Mouse (Mus musculus) MEL-GATA-1-ER (cell line): ENCODE data around the gene Gaa.
A peak's percentile ranks its signal among the peaks of the same experiment; 100 is the strongest.
"Not testable (repeated sequence)": the region's sequence is repeated elsewhere in the genome, so short reads cannot be mapped to it uniquely, and the experiment has no call there.

ENCODE experiments used
- DNase-seq: peaks from one replicate; pipeline ENCODE4 v3.0.0-alpha.2; 2012; ENCODE audit warnings: low read depth; ENCODE audit errors: extremely low read depth

Gene Gaa

DNA sequence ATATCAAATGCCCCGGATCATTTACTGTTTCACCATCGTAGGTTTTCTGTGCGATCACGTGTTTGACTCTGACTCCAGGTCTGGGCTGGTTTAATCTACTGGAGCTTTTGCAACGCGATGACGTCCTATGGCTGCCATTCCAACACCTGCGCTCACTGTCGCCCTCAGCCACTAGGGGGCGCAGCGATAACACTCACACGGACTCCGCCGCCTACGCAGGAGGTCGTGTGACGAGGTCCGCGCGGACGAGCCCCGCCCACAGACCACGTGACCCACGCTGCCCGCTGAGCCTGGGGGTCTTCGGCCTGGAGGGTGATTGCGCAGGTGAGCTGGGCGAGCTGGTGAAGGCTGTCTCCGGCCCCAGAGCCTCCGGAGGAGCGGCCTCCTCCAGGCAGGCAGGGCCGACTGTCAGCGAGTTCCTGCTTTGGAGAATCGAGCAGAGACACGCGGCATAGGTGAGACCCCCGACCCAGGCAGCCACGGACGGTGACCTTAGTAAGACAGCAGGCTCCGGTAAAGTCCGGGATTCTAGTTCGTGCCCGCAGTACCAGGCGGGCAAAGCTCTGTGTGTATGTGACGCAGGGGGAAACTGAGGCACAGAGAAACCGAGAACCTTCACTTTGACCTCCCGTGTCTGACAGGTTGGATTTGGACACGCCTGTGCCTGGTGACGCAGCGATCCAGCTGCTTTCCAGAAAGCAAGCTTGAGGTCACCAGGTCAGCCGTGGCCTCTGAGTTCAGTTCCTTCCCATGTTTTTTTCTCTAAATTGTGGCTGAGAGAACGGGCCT is at the start of gene Gaa:
Gaa (plus strand) TSS at position 120 of the 789 bp plus-strand sequence.
- DNase-seq = peak; percentile 75

DNA sequence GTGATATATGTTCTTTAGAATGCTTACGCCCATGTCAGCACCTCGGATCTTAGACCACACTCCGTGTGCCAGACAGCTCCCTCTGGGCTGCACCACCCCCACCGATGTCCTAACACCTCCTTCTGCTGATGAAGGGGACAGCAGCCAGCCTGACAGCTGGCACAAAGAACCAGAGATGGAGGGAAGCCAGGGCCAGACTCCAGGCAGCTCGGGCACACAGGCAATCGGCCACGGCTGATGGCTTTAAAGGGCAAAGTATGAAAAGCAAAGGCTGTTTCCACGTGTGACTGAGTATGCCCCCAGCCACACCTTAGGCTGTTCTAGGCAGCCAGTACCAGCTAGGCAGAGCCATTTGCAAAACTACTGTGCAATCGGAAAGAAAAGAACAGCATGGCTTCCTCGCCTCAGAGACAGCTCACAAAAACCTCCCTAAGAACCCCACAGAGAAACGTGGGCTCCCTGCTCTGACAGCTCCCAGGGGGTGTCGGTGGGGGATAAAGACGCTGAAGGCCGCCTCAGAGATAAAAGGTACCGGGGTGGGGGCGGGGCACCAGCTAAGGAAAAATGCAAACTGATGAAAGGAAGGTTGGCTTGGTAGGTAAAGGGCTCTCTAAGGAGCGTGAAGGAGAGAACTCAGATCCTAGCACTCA is 47.7 kb upstream of the Gaa start:
- DNase-seq = no peak

DNA sequence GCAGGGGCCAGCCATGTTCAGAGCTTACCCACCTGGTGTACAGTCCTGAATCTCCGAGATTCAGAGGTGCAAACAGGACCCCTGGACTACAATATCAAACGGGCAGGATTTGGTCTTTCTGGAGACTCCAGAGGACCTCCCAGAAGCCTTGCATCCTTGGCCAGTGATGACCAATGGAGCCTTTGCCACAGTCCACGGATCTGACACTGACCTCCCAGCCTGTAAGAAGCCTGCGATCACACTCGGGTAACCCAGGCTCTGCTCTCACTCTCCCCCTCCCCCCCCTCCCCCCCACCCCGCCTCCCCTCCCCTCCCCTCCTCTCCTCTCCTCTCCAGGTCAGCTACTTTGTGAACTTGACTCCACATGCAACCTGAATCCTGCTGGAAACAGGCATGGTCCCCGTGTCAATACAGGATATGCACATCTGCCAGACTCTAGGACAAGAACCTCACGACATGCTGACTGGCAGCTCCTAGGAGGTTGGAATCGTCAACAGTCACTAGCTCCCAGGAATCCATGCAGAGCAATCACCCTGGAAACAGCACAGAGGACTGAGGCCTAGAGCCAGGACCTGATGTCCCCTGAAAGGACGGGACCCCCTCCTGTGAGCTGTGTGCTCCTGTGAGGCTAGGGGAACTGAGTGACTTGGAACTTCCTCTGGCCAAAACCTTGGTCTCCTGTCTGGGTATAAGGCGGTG is 45.7 kb upstream of the Gaa start:
- no peak for DNase-seq

DNA sequence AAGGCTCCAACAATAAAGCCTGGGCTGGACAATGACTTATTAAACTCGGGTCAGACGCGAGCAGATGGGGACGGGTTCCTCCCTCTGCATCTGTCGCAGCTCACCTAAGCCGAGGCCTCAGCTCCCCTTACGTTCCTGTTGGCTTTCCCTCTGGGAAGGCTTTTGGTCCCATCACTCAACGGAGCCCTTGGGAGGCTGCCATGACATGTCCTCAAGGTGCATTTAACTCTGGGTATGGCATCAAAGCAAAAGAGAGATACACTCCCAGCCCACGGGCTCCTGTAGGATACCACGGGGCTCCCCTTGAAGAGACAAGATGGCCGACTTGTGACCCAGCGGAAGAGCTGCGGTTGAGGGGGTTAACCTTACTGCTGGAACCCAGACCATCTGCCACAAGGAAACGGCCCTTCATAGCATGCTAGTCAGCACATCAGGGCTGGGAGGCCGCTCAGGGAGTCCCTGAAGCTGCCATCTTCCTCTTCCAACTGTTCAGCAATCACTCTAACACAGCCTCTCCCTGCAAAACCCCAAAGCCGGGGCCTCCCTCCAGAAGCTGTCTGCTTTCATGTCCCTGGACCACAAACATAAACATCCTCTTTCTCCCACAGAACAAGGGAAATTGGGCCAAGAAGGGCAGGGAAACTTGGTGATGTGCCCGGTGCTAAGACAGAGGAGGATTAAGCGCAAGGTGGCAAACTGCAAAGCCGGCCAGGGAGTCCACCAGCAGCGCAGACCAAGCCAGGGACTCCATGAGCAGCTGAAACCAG is 44.4 kb upstream of the Gaa start:
- DNase-seq = no peak

DNA sequence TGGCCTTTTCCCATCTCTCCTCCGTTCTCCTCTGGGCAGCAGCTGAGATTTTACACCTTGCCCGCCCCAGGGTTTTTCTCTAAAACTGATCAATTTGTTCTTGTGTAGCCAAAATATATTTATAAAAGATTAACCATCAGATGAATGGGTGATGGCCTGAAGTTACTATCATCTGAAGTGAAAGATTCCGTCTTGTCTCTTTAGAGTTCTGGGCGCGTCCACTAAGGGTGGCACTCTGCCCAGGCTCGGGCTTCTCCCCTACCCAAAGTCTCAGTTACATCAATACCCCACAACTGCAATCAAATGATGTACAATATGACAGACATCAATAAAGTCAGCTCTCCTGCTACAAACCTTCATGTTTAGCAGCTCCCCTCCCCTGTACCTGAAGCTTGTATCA is 42.8 kb upstream of the Gaa start:
- DNase-seq = no peak

DNA sequence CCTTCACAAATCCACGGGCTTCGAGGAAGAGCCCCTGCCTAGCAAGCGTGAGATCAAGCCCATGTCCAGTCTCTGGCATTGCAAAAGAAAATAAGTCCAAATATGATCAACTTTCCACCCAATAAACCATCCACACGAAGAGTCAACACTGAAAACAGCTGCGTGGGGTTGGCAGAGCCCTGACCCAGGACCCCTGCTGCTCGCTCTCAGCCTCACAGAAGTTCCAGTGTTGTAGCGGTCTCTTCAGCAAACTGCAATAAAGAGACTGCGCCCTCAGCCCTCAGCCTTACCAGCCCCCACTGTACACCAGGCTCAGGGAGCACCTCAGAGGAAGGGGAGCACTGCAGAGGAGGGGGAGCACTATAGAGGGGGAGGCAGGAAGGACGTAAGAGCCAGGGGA is 42.1 kb upstream of the Gaa start:
- DNase-seq = no peak

DNA sequence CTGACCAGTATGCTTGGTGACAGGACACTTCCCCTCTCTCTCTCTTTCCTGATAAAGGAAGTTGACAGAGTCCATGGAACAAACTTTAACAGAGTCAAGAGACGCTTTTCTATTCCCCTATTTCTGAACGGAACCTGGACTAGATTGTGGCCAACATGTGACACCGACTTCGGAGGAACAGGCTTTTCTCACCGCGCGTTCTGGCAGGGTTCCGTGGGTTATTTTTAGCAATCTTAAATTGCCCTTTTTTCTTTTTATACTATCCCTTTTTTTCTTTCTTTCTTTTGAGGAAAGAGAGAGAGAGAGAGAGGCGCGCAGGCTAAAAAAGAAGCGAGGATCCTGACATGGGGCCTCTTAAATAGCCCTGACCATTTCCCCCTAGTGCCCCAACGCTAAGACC is 40.1 kb upstream of the Gaa start:
- DNase-seq = no peak

DNA sequence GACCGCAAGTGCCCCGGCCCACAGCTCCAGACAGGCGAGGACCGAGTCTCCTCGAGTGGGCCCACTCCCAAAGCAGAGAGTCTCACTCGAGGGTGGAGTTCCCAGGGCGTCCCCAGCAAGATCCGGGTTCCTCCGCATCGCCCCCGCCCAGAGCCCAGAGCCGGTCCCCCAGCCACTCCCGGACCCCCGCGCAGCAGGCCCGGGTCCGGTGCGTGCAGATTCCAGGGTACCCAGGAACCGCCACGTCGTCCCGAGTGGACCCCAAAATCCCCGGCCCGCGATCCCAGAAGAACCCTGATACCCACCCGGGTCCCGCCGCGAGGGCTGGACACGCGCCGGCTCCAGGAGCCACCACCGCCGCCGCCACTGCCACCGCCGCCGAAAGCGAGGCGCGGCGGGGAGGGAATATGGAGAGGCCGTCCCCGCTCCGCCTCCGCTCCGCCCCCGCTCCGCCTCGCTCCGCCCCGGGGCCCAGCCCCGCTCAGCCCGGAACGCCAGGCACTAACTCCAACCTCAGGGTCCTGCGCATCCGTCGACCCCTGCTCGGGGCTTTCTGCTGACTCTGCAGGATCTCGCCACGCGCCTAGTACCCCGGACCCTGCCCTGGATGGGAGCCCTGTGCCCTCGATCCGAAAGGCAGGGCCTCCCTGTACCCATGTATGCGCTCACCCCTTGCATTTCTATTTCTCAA is 39.5 kb upstream of the Gaa start, which contains the start of the genes Tbc1d16 and Ccdc40:
Tbc1d16 (minus strand) TSS at position 409 of the 691 bp plus-strand sequence.
Ccdc40 (plus strand) TSS at position 482 of the 691 bp plus-strand sequence.
- no peak for DNase-seq

DNA sequence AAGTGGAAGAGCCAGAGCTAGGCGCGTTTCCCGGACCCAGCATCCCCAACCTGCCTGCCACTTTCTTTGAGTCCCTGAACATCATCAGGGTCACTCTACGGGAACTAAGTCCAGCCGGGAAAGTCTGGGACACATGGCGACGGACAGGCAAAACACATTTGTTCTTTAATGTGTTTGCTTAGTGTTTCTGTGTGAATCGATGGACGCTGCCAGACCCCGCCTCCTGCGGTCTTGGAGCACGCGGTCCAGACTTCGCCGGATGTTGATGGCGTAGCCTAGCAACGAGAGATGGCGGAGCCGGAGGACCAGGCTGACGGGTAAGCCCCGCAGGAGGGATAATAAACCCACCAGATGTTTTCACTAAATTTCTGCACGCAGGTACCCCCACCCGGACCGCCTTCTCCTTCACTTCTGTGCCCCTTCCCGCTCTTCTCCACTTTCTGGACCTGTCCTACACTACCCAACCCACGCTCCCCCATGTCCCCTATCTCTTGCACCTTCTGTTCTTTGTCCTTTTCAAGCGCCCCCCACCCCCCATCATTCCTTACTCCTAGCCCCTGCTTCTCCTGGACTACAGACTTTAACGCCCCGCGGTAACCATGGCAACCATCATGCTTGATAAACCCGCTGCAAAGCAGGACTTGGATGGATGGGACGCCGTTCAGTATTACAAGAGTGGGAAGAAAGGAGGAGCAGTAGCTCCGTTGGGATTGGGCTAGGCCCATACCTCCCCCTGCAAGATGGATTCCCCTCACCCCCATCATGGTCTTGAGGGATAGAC is 38.7 kb upstream of the Gaa start:
- no peak for DNase-seq

DNA sequence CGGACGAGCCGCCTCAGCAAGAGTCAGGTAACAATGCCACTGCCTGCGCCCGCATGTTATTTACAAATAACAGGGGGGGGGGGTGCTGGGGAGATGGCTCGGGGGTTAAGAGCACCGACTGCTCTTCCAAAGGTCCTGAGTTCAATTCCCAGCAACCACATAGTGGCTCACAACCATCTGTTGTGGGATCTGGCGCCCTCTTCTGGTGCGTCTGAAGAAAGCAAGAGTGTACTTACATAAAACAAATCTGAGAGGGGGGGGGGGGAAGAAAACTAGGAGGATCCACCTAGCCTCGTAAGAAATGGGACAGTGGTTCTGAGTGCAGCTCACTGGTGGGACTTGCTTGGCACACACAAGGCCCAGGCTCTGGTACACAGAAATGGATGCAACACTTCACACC is 32.9 kb upstream of the Gaa start:
- no peak for DNase-seq

DNA sequence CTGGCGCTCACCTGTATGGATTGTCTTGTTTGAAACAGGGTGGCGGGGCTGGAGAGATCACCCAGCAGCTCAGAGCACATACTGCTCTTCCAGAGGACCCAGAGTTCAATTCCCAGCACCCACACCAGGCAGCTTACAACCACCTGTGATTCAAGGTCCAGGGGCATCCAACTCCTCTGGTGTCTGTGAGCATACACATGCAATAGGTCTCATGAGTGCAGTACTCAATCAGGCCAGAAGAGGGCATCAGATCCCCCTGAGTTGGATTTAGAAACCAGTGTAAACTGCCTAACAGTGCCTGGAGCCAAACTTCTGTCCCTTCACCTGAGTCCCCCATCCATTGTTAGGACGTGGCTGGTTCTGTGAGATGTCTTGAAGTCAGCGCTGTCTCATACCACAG is 32.1 kb upstream of the Gaa start:
- DNase-seq = peak; percentile 80

DNA sequence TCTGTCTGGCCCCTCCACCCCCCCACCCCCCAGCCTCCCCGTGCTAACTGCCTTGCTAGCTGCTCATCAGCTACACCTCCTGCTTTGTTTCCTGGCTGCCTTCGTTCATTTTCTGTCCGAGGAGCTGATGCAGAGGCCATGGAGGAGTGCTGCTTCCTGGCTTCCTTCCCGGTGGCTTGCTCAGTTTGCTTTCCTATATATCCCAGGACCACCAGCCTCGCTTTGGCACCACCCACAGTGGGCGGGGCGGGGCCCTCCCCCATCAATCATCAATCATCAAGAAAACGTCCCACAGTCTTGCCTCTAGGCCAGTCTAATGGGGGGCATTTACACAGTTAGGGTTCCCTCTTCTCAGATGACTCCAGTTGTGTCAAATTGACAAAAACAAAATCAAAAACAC is 31.3 kb upstream of the Gaa start:
- DNase-seq = no peak

DNA sequence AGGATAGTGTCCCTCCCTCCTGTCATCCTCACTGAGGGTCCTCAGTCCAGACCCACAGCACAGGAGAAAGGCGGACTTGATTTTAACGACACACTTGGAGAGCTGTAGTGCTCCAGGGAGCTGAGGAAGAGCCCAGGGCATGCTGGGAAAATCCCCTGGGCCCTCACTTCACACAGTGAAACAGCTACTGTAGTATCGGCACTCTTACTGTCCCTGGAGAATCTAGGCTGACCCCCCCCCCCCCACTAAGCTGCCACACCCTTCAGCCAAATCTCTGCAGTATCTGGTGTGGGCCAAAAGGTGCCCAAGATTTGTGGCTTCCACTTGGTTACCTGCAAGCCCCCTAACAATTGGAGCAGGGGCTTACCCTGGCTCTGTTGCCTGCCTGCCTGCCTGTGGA is 30.7 kb upstream of the Gaa start:
- no peak for DNase-seq

DNA sequence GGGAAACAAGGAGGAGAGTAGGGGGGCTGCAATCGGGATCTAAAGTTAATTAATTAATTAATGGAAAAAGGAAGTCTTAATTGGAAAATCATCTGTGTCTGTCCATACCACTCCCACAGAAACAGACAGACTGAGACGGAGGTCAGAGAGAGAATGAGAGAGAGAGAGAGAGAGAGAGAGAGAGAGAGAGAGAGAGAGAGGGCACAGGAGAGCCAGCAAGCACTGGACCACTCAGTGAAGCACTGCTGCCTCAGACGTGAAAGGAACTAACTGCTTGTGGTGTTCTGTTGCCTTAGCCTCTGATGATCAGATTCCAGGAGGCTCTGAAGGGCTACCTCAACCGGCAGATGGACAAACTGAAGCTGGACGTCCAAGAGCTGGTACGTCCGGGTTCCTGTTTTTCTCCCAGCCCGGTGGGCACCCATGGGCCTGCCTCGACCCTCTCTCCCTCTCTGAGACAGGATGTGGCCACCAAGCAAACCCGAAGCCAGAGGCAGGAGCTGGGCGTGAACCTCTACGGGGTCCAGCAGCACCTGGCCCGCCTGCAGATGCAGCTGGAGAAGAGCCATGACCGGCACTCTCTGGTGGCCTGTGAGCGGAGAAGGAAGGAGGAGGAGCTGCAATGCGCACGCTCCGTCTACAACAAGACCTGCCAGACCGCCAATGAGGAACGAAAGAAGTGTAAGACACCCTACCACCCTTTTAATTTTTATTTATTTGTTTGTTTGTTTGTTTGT is 30.0 kb upstream of the Gaa start:
- DNase-seq = peak; percentile 70

DNA sequence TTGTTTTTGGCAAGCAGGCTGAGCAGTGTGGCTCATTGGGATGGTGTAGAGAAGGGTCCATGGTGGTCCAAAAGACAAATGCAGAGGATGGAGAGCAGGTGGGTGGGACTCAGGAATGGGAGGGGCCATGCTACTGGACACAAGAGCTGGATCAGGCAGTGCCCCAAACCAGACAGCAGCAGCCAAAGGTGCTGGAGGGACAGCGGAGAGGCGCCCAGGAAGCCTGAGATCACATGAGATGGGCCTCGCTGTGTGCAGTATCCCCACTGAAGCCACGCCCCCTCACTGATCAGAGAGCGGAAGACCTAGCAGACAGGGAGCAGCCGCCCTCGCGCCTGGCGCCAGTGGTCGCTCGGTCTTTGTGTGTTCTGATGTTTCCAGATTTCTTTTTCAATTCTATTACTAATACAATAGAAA is 29.4 kb upstream of the Gaa start:
- peak; percentile 71 for DNase-seq

DNA sequence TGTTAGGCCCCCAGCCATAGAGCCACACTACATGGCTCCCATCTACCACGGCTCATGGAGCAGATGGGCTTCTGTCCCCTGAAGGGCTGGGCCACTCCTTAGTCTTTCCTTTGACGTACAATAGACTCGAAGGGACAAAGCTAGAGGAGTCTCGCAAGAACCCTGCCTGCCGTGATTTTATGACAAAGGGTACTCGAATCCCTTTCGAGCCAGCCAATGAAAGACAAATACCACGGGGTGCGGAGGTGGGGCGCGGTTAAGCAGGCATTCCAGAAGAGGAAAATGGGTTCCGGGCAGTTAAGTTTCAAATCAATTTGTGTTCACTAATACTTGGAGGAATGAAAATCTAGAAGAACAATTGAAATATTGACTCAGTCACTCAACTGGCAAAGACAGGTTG is 28.2 kb upstream of the Gaa start:
- DNase-seq = no peak

DNA sequence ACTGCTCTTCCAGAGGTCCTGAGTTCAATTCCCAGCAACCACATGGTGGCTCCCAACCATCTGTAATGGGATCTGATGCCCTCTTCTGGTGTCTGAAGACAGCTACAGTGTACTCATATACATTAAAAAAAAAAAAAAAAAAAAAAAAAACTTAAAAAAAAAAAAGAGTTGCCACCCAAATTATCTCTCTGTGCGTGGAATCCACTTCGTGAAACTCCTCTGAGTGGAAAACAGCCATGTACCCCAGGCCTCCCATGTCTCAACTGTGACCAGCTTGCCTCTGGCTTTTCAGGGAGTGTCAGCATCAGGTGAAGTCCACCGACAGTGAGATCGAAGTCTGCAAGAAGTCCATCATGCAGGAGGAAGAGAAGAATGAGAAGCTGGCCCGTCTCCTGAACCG is 22.1 kb upstream of the Gaa start:
- not testable (repeated sequence) for DNase-seq

DNA sequence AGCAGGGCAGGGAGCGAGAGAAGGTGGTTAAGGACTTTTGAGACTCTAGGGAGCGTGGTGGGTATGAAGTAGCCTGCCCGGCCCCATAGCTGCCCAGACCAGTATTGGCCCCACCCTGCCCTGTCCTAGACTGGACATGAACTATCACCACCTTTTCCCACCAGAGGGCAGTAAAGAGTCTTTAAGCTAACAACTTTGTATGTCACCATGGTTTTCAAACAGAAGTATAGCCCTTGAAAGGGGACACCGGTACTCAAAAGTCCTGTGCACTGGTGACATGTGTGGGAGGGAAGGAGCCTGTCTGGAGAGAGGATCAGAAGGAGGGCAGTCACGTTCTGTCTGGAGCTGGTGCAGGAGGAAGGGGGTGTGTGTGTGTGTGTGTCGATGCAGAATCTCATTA is 18.7 kb upstream of the Gaa start:
- DNase-seq = peak; percentile 55

DNA sequence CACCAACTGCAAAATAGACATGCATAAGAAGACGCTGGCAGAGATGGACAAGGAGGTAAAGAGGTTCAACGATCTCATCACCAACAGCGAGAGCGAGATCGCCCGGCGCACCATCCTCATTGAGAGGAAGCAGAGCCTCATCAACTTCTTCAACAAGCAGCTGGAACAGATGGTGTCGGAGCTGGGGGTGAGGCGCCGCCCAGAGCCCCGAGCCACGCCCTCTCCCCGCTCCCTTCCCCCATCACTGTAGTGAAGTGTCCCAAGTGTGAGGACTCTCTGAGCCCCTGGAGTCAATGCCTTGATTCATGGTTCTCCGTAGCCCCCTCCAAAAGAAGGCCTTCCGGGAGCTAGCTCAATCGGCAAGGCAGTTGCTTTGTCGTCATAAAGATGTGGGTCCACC is 16.7 kb upstream of the Gaa start:
- no peak for DNase-seq
